Mouse (Mus musculus): Measurements from ENCODE around the gene Mast4. TPM values are rescaled to one million over a fixed set of nuclear protein-coding genes. Genes with fewer than 3 reads are reported as not detected.

Mast4 gene
- total and polyA plus RNA-seq, 3 experiments: 2.7 to 7.0 TPM; not detected in 1

- Histone ChIP-seq H3K27me3 (ENCODE audit: control insufficient read depth in 1 of 2, insufficient read depth in 2 of 2, low read length in 2 of 2) (no peaks in the 10 kb centered on the region), H3K4me1 (ENCODE audit: control insufficient read depth in 1 of 2, insufficient read depth in 2 of 2, low read length in 2 of 2) (no peaks in the 10 kb centered on the region), H3K79me2 (ENCODE audit: control insufficient read depth, insufficient read depth, low read length, poor library complexity) (no peaks in the 10 kb centered on the region), H3K36me3 (ENCODE audit: control insufficient read depth in 1 of 2, insufficient read depth in 2 of 2, low read length in 2 of 2) (no peaks in the 10 kb centered on the region), H3K9ac (ENCODE audit: control insufficient read depth, low read depth, low read length, poor library complexity, severe bottlenecking) (no peak overlapping the region), H3K4me3 (ENCODE audit: control insufficient read depth in 1 of 2, insufficient read depth in 1 of 2, low read depth in 2 of 2, low read length in 2 of 2) (no peak overlapping the region), H3K9me3 (replicated peaks; ENCODE audit: insufficient read depth, low read length) (no peaks in the 10 kb centered on the region), H3K27ac (ENCODE audit: control insufficient read depth, low read depth, low read length) (no peak overlapping the region)
- DNase-seq (ENCODE audit: low read depth, low spot score): no peak
- TF ChIP-seq ZMIZ1 (IDR thresholded peaks at IDR 0.05; ENCODE audit: low read depth, low read length) (no peak), ZKSCAN1 (IDR thresholded peaks at IDR 0.05; ENCODE audit: low read depth, low read length) (no peak), HCFC1 (IDR thresholded peaks at IDR 0.05; ENCODE audit: low read depth, low read length) (no peak), POLR2AphosphoS2 (IDR thresholded peaks at IDR 0.05; ENCODE audit: low read length) (no peak), CHD1 (IDR thresholded peaks at IDR 0.05; ENCODE audit: low read depth, low read length) (no peak), MAZ (IDR thresholded peaks at IDR 0.05; ENCODE audit: low read depth, low read length) (no peak), E2F4 (IDR thresholded peaks at IDR 0.05; ENCODE audit: borderline replicate concordance, low read depth, low read length) (no peak), USF1 (IDR thresholded peaks at IDR 0.05; ENCODE audit: low read depth, low read length) (no peak), CHD2 (IDR thresholded peaks at IDR 0.05; ENCODE audit: low read length) (no peak), ZC3H11A (IDR thresholded peaks at IDR 0.05; ENCODE audit: low read depth, low read length) (no peak), GATA1 (IDR thresholded peaks at IDR 0.05; ENCODE audit: low read depth, low read length) (no peak), MAX (IDR thresholded peaks at IDR 0.05; ENCODE audit: low read length) (no peak), MYC (IDR thresholded peaks at IDR 0.05; ENCODE audit: low read depth, low read length) (no peak)
Measured at GRCm38 (mm10) chr13:103119728-103120127, 214.6 kb downstream of the Mast4 start.

DNA sequence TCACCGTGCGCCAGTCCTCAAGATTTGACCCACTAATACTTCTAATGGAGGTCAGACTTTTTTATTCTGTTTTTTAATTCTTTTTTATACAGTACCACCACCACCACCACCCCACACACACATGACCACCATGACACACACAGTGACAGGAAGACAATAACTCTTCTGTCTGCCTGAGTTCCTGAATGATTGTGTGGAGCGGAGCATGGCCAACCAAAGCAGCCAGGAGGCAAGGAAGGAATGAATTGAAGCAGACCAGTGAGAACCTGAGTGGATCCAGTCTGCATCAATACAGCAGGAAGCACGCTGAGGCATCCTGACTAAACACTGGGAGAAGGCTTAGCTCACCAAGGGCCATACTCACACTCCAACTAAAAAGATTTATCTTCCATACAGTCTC is 219.2 kb downstream of the Mast4 start:
- Histone ChIP-seq H3K27ac (ENCODE audit: control insufficient read depth, low read depth, low read length) (no peak overlapping the region), H3K9ac (ENCODE audit: control insufficient read depth, low read depth, low read length, poor library complexity, severe bottlenecking) (no peak overlapping the region), H3K4me3 (ENCODE audit: control insufficient read depth in 1 of 2, insufficient read depth in 1 of 2, low read depth in 2 of 2, low read length in 2 of 2) (no peak overlapping the region), H3K9me3 (replicated peaks; ENCODE audit: insufficient read depth, low read length) (no peaks in the 10 kb centered on the region), H3K36me3 (ENCODE audit: control insufficient read depth in 1 of 2, insufficient read depth in 2 of 2, low read length in 2 of 2) (no peaks in the 10 kb centered on the region), H3K79me2 (ENCODE audit: control insufficient read depth, insufficient read depth, low read length, poor library complexity) (no peaks in the 10 kb centered on the region), H3K27me3 (ENCODE audit: control insufficient read depth in 1 of 2, insufficient read depth in 2 of 2, low read length in 2 of 2) (no peaks in the 10 kb centered on the region), H3K4me1 (ENCODE audit: control insufficient read depth in 1 of 2, insufficient read depth in 2 of 2, low read length in 2 of 2) (no peaks in the 10 kb centered on the region)
- no peak for DNase-seq (ENCODE audit: low read depth, low spot score)
- TF ChIP-seq NELFE (IDR thresholded peaks at IDR 0.05; ENCODE audit: low read depth, low read length): no peak
- no peak for TF ChIP-seq POLR2AphosphoS2 (IDR thresholded peaks at IDR 0.05; ENCODE audit: low read length)
- TF ChIP-seq ELF1 (IDR thresholded peaks at IDR 0.05; ENCODE audit: low read depth, low read length): no peak
- no peak for TF ChIP-seq ZNF384 (IDR thresholded peaks at IDR 0.05; ENCODE audit: low read depth, low read length)
- no peak for TF ChIP-seq TAL1 (IDR thresholded peaks at IDR 0.05; ENCODE audit: low read length)
- no peak for TF ChIP-seq TCF12 (IDR thresholded peaks at IDR 0.05; ENCODE audit: low read depth, low read length)
- TF ChIP-seq MAZ (IDR thresholded peaks at IDR 0.05; ENCODE audit: low read depth, low read length): no peak
- no peak for TF ChIP-seq BHLHE40 (IDR thresholded peaks at IDR 0.05; ENCODE audit: borderline replicate concordance, low read depth, low read length)
- TF ChIP-seq POLR2AphosphoS5 (IDR thresholded peaks at IDR 0.05; ENCODE audit: borderline replicate concordance, low read depth, low read length): no peak
- no peak for TF ChIP-seq CTCF (IDR thresholded peaks at IDR 0.05 in 2 of 3, conservative IDR thresholded peaks at IDR 0.05 in 1 of 3; ENCODE audit: control insufficient read depth in 1 of 3, insufficient read depth in 1 of 3, low read depth in 2 of 3, low read length in 3 of 3, poor library complexity in 1 of 3, severe bottlenecking in 1 of 3)
- no peak for TF ChIP-seq MAX (IDR thresholded peaks at IDR 0.05; ENCODE audit: low read length)
- TF ChIP-seq MEF2A (IDR thresholded peaks at IDR 0.05; ENCODE audit: extremely low read depth, insufficient replicate concordance, low read depth, low read length, poor library complexity, severe bottlenecking): no peak

Measured in MEL (cell line).